Comparison of ENCODE assay signal across 8 mouse cellular contexts in genomic region chr7:143294690-143295355, GRCm38 (mm10).
DNase-seq lines count a peak whose midpoint lies in the region; ATAC-seq lines count a peak whose summit lies in the region.

No protein-coding gene starts in this region.

- H3K27me3 ChIP-seq in limb, embryonic 12.5 days = no peaks in the 10 kb centered on the region
- H3K27me3 ChIP-seq in splenic B cell, adult 2 months (ENCODE audit: control insufficient read depth, insufficient read depth, low read length, poor library complexity, severe bottlenecking) = no peaks in the 10 kb centered on the region

- DNase-seq in cerebellum, postnatal 10 days = peak; percentile 17 to 33
- DNase-seq in cerebellum, adult 18-20 months = no peak
- peak; percentile 14 for DNase-seq in thymus, postnatal 14 days
- no peak for DNase-seq in thymus, postnatal 0 days (ENCODE audit: low spot score)
- DNase-seq in splenic B cell, adult 2 months (ENCODE audit: low read depth, low spot score) = peak; percentile 13
- DNase-seq in right cerebral cortex, adult 18-20 months = no peak
- no peak for DNase-seq in right cerebral cortex, postnatal 36 days (ENCODE audit: low spot score in 2 of 2)

- H3K36me3 ChIP-seq in limb, embryonic 12.5 days = no peaks in the 10 kb centered on the region
- 0 out of 2 replicates have a peak, but pooled peaks cover 1% of the 10 kb centered on the region for H3K36me3 ChIP-seq in splenic B cell, adult 2 months (ENCODE audit: control insufficient read depth, insufficient read depth, low read length, poor library complexity, severe bottlenecking)

- peak overlapping the region; percentile 63 for H3K4me2 ChIP-seq in limb, embryonic 12.5 days

- WGBS in limb, embryonic 12.5 days = 48% methylated on average over 20 of the region's 20 CpGs

- H3K9me3 ChIP-seq in limb, embryonic 12.5 days = peaks cover 10% of the 10 kb centered on the region

- H3K4me3 ChIP-seq in limb, embryonic 12.5 days (replicated peaks) = peak overlapping the region; percentile 53

- H3K9ac ChIP-seq in limb, embryonic 12.5 days (replicated peaks) = peak overlapping the region; percentile 67

- peaks cover 30% of the 10 kb centered on the region for H3K4me1 ChIP-seq in limb, embryonic 12.5 days (replicated peaks)

- H3K27ac ChIP-seq in limb, embryonic 12.5 days = peak overlapping the region; percentile 80

- ATAC-seq in limb, embryonic 12.5 days (ENCODE audit: insufficient number of reproducible peaks, insufficient read depth, low FRiP score, low TSS enrichment, low read depth) = no peak

Comparison
In these comparisons a context has a peak if more than half of its experiments do, and no peak if none do; other contexts are left out.
1. DNase-seq: peak in cerebellum, postnatal 10 days (2 of 2), thymus, postnatal 14 days (single experiment) and splenic B cell, adult 2 months (single experiment); none in cerebellum, adult 18-20 months (0 of 2), thymus, postnatal 0 days (single experiment), right cerebral cortex, adult 18-20 months (single experiment) and right cerebral cortex, postnatal 36 days (0 of 2).